Comparison of ENCODE assay signal across 13 mouse cellular contexts in the genomic region with DNA sequence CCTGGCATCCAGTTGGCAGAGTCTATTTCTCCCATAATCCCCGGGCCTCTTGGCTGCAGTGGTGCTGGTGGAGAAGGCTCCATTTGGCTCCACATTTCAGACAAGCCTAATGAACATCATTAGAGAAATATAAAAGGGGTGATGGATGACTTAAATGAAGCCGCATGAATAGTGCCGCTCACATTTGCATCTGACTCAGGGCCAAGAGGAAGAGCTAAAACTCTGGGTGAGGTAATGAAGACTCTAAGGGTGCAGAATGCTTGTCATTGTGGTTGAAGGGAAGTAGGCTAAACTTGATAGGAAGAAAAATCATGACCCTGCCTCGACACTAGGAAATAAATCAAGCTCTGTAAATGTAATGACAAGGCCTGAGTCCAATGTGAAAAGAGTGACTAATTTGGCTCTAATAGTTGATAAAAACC.
DNase-seq lines count a peak whose midpoint lies in the region; ATAC-seq and TF ChIP-seq lines count a peak whose summit lies in the region.
"Had no signal": no experiment of that assay in that cellular context is flagged by ENCODE, and none has a peak within 500 bp of the region (broad histone marks: within the 10 kb centered on the region; RNA-seq: fewer than 3 reads in every experiment).

No protein-coding gene starts in this region.

- no peak for TF ChIP-seq EP300 in lung, postnatal 0 days (IDR thresholded peaks at IDR 0.05)

- no peak overlapping the region for H3K4me3 ChIP-seq in heart, embryonic 12.5 days
- no peak overlapping the region for H3K4me3 ChIP-seq in hindbrain, embryonic 15.5 days
- no peak overlapping the region for H3K4me3 ChIP-seq in lung, postnatal 0 days (ENCODE audit: low read depth, low read length)
- H3K4me3 ChIP-seq: embryonic facial prominence, embryonic 10.5 days; liver, embryonic 15.5 days had no signal

- H3K9me3 ChIP-seq in heart, embryonic 12.5 days (replicated peaks) = no peaks in the 10 kb centered on the region
- no peaks in the 10 kb centered on the region for H3K9me3 ChIP-seq in hindbrain, embryonic 15.5 days
- H3K9me3 ChIP-seq in lung, postnatal 0 days (ENCODE audit: low read length) = no peaks in the 10 kb centered on the region
- H3K9me3 ChIP-seq: embryonic facial prominence, embryonic 10.5 days; liver, embryonic 15.5 days had no signal

- no peaks in the 10 kb centered on the region for H3K36me3 ChIP-seq in heart, embryonic 12.5 days
- no peaks in the 10 kb centered on the region for H3K36me3 ChIP-seq in hindbrain, embryonic 15.5 days
- H3K36me3 ChIP-seq in lung, postnatal 0 days (ENCODE audit: insufficient read depth, low read length) = no peaks in the 10 kb centered on the region
- H3K36me3 ChIP-seq: embryonic facial prominence, embryonic 10.5 days; liver, embryonic 15.5 days had no signal

- TF ChIP-seq CTCF in lung, postnatal 0 days (IDR thresholded peaks at IDR 0.05) = no peak

- H3K4me2 ChIP-seq in heart, embryonic 12.5 days = no peak overlapping the region
- H3K4me2 ChIP-seq in hindbrain, embryonic 15.5 days = no peak overlapping the region
- no peak overlapping the region for H3K4me2 ChIP-seq in lung, postnatal 0 days (replicated peaks; ENCODE audit: low read depth, low read length)
- H3K4me2 ChIP-seq: heart, embryonic 11.5 days; liver, embryonic 15.5 days had no signal

- peak; percentile 17 for DNase-seq in heart, adult 11 months
- DNase-seq in 416B (ENCODE audit: low read depth) = peak; percentile 11
- DNase-seq in brain, adult 2 months (ENCODE audit: low read depth, low spot score) = peak; percentile 60
- DNase-seq in lung, postnatal 0 days (ENCODE audit: low spot score) = no peak
- no peak for DNase-seq in kidney, adult 11 months
- DNase-seq: kidney, adult 8-10 months; right cerebral cortex, postnatal 4 days had no signal

- H3K4me1 ChIP-seq in heart, embryonic 12.5 days (replicated peaks) = no peaks in the 10 kb centered on the region
- no peaks in the 10 kb centered on the region for H3K4me1 ChIP-seq in hindbrain, embryonic 15.5 days (replicated peaks)
- no peaks in the 10 kb centered on the region for H3K4me1 ChIP-seq in lung, postnatal 0 days (ENCODE audit: insufficient read depth, low read depth, low read length)
- H3K4me1 ChIP-seq: embryonic facial prominence, embryonic 10.5 days; liver, embryonic 15.5 days had no signal

- ATAC-seq in heart, embryonic 12.5 days (ENCODE audit: insufficient number of reproducible peaks, low FRiP score) = no peak
- ATAC-seq in hindbrain, embryonic 15.5 days (ENCODE audit: low FRiP score, low read depth) = peak; percentile 87
- ATAC-seq in lung, postnatal 0 days = no peak

- 73% methylated on average over 4 of the region's 4 CpGs for WGBS in heart, embryonic 12.5 days
- 33% methylated on average over 4 of the region's 4 CpGs for WGBS in hindbrain, embryonic 15.5 days
- 63% methylated on average over 4 of the region's 4 CpGs for WGBS in lung, postnatal 0 days

- H3K27ac ChIP-seq in heart, embryonic 12.5 days (ENCODE audit: poor library complexity, severe bottlenecking) = no peak overlapping the region
- no peak overlapping the region for H3K27ac ChIP-seq in hindbrain, embryonic 15.5 days (replicated peaks)
- H3K27ac ChIP-seq in lung, postnatal 0 days (ENCODE audit: low read length) = no peak overlapping the region
- H3K27ac ChIP-seq: embryonic facial prominence, embryonic 10.5 days; liver, embryonic 15.5 days; stomach, postnatal 0 days had no signal

- H3K9ac ChIP-seq in heart, embryonic 12.5 days = no peak overlapping the region
- H3K9ac ChIP-seq in hindbrain, embryonic 15.5 days = no peak overlapping the region
- H3K9ac ChIP-seq in lung, postnatal 0 days (replicated peaks; ENCODE audit: low read depth) = no peak overlapping the region
- H3K9ac ChIP-seq: liver, embryonic 15.5 days had no signal

- no peaks in the 10 kb centered on the region for H3K27me3 ChIP-seq in heart, embryonic 12.5 days (replicated peaks)
- no peaks in the 10 kb centered on the region for H3K27me3 ChIP-seq in hindbrain, embryonic 15.5 days
- no peaks in the 10 kb centered on the region for H3K27me3 ChIP-seq in lung, postnatal 0 days (replicated peaks; ENCODE audit: insufficient read depth, low read length)
- H3K27me3 ChIP-seq: liver, embryonic 15.5 days had no signal

Comparison
In these comparisons a context has a peak if more than half of its experiments do, and no peak if none do; other contexts are left out.
1. DNase-seq: peak in heart, adult 11 months (single experiment), 416B (single experiment) and brain, adult 2 months (single experiment); none in lung, postnatal 0 days (single experiment) and kidney, adult 11 months (single experiment).